Mouse (Mus musculus): ENCODE measurements around the gene Gjb3. TPM values are rescaled to one million over a fixed set of nuclear protein-coding genes. Genes with fewer than 3 reads are reported as not detected.

The Gjb3 gene
- total RNA-seq, 2 experiments from 2014 or later, result 0.59 to 3.0 TPM

GRCm38 (mm10) chr4:127289039-127289548 lies 41.5 kb downstream of the Gjb3 start:
- no peak for ATAC-seq (replicated peaks; ENCODE audit: poor library complexity)

GRCm38 (mm10) chr4:127286907-127287306 lies 43.7 kb downstream of the Gjb3 start:
- no peak for ATAC-seq (replicated peaks; ENCODE audit: poor library complexity)

- ATAC-seq (replicated peaks; ENCODE audit: poor library complexity), result no peak
These were observed 51.4 kb downstream of the Gjb3 start for GRCm38 (mm10) chr4:127279241-127279640.

GRCm38 (mm10) chr4:127278451-127279001 lies 52.1 kb downstream of the Gjb3 start:
- no peak for ATAC-seq (replicated peaks; ENCODE audit: poor library complexity)

Other genes starting within 250 kb of the Gjb3 start
- 15.2 and 17.8 TPM in 2 replicates for gene Tmem35b, start 207.2 kb downstream of the Gjb3 start, total RNA-seq (2015)
- gene Tmem35b, start 207.2 kb downstream of the Gjb3 start, total RNA-seq (2017), result 5.9 and 9.2 TPM in 2 replicates
- gene Dlgap3, start 161.6 kb downstream of the Gjb3 start, total RNA-seq (2015), result not detected in 2 replicates
- gene Dlgap3, start 161.6 kb downstream of the Gjb3 start, total RNA-seq (2017), result not detected in 2 replicates
- gene Smim12, start 87.1 kb downstream of the Gjb3 start, total RNA-seq (2015), result 31.6 and 33.8 TPM in 2 replicates
- gene Smim12, start 87.1 kb downstream of the Gjb3 start, total RNA-seq (2017), result 40.4 and 49.1 TPM in 2 replicates
- gene Gja4, start 16.8 kb downstream of the Gjb3 start, total RNA-seq (2015), result not detected in 2 replicates
- gene Gja4, start 16.8 kb downstream of the Gjb3 start, total RNA-seq (2017), result not detected in 2 replicates
- gene Gjb4, start 23.2 kb upstream of the Gjb3 start, total RNA-seq (2015), result not detected in 2 replicates
- gene Gjb4, start 23.2 kb upstream of the Gjb3 start, total RNA-seq (2017), result not detected in 2 replicates
- gene Gjb5, start 27.3 kb upstream of the Gjb3 start, total RNA-seq (2015), result not detected in 2 replicates
- not detected in 2 replicates for gene Gjb5, start 27.3 kb upstream of the Gjb3 start, total RNA-seq (2017)